Mouse (Mus musculus): ENCODE results near the gene S100a4.

The S100a4 gene

DNA sequence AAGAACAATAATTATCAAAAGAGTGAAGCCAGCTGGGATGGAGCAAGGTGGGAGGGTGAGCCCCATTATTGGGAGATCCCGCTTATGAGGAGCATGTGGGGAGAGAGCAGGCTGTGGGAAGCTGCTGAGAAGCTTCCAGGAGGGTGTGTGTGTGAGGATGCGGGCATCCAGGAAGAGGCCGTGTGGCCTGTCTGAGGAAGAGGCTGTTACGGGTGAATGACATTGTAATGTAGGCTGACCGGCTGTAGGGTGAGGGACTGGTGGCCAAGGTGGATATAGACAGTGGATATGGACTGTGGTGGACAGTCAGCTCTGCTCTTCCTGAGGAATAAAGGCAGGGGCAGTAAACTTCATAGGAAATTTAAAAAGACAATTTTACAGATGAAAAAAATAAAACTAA lies 21.9 kb downstream of the S100a4 start:
- no peak for DNase-seq (ENCODE audit: low spot score)

GRCm38 (mm10) chr3:90626266-90627021 lies 22.9 kb downstream of the S100a4 start:
- DNase-seq (ENCODE audit: low spot score) = no peak

- no peak for DNase-seq (ENCODE audit: low spot score)
Measured at GRCm38 (mm10) chr3:90627366-90627765, 23.8 kb downstream of the S100a4 start.

DNA sequence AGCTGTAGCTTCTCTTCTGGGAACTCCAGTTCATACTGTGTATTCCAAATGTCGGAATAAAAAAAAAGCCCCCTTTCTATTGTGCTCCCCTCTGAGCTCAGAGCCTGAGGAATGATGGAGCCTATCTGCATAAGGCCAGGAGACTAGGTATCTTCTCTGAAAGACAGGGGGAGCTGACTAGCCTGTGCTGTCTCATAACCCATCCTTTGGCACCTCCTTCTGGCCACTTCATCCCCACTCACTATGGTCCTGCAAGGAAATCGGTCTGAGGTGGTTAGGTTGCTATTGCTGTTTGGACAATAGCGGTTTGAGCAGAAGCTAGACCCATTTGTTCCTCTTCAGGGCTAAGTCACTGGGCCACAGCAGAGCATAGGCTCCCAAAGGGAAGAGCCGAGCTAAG lies 24.2 kb downstream of the S100a4 start:
- no peak for DNase-seq (ENCODE audit: low spot score)

DNA sequence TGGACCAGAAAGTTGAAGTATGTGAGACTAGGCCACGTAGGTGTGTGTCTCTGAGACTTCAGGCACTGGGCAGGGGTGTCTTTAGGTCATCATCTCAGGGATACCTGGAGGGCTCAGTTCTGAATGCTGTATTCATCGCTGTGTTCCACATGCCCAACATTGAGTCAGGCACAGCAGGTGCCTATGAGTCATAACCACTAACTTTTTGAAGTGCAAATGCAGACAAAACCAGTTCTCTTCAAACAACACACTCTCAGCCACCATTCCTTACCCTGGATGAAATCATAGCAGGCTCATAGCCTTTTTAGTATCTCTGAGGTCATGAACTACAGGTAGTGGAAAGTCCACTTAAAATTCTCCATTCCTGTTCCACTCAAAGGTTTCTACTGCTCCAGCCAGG lies 25.7 kb downstream of the S100a4 start:
- no peak for DNase-seq (ENCODE audit: low spot score)

GRCm38 (mm10) chr3:90631984-90632383 lies 28.4 kb downstream of the S100a4 start:
- DNase-seq (ENCODE audit: low spot score) = no peak

GRCm38 (mm10) chr3:90638511-90639275 lies 35.1 kb downstream of the S100a4 start:
- no peak for DNase-seq (ENCODE audit: low spot score)

- DNase-seq (ENCODE audit: low spot score) = no peak
Measured at GRCm38 (mm10) chr3:90639511-90640154, 36.1 kb downstream of the S100a4 start.

DNA sequence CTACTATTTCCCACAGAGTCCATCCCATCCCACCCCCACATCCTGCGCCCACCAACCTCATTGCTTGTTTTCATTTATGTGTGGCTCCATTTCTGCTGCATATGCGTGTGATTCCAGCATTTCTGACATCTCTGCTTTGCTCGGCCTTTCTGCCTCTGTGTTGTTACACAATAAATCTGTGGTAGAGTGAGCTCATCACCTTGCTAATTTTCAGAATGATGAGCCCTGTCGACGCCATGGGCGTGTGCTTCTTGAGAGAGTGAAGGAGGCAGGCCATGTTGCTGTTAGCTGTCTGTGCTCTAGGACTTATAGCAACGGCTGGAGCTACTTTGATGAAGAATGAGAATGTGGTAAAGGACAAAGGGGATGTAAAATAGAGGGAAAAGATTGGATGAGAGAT lies 37.4 kb downstream of the S100a4 start:
- no peak for DNase-seq (ENCODE audit: low spot score)

- DNase-seq (ENCODE audit: low spot score) = peak; percentile 41
Measured at GRCm38 (mm10) chr3:90644220-90644619, 40.6 kb downstream of the S100a4 start.

DNA sequence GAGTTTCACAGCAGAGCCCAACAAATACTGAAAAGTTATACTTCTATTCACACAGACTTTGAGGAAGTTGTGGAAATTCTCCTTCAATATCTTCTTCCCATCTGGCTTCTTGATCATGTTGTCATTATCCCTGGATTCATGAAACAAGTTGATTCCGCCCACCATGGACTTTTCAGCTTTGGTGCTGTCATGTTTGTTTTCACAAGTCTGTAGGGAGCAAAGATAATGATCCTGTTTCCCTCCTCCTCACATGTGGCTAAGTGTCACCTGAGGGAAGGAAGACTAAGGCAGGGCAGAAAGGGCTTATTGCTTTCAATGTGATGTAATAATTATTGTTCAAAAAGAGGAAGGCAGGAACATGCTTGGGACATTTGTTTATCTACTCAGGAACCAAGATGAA lies 43.7 kb downstream of the S100a4 start:
- DNase-seq (ENCODE audit: low spot score) = no peak

GRCm38 (mm10) chr3:90648981-90649380 lies 45.4 kb downstream of the S100a4 start:
- no peak for DNase-seq (ENCODE audit: low spot score)

GRCm38 (mm10) chr3:90649832-90650231 lies 46.3 kb downstream of the S100a4 start:
- no peak for DNase-seq (ENCODE audit: low spot score)

DNA sequence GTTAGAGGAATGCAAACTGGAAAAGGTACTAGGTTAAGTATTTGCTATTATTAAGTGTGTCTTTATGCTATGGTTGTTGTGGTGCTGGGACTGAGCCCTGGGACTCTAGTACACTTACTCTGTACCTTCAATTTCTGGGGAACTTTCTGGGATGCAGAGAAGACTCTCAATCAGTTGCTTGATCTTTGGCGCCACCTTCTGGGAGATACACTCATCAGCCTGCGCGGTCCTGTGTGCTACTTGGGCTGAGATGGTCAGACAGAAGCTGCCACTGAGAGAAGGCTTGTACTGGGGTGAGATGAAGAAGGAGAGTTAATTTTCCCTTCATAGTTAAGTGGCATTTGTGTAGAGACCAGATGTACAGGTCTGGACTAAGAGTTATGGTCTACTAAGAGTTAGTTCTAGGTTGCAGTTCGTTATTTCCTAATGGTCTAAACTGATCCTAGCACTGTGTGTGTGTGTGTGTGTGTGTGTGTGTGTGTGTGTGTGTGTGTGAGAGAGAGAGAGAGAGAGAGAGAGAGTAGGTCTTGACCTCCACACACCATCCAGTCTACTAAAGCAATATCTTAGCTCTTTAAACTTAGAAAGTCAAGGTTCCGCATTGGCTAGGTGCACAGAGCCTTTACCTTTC lies 49.4 kb downstream of the S100a4 start:
- DNase-seq (ENCODE audit: low spot score) = peak; percentile 71

DNA sequence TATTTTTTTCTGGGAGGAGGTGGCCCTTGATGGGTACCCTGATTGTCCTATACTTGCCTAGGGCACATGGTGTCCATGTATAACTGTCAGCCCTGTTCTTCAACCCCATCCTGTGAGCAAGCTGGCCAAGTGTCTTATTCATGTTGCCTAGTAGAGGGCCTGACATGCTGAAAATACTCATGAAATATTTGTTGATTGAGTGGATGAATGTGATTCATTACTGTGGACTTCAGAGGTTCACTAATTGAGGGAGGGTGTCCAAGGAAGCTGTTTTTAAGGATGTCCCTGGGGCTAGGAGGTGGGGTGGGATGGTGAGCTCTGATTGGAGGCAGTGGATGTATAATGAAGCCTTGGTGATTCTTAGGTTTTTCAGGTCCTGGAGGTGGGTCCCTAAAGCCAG lies 50.1 kb downstream of the S100a4 start, which contains the start of gene S100a7a:
Gene S100a7a (plus strand): TSS at position 301 of the 400 bp plus-strand sequence.
- DNase-seq (ENCODE audit: low spot score) = no peak
